Mouse (Mus musculus) MEL (cell line): Measurements from ENCODE around the gene Csde1. TPM values are rescaled to one million over a fixed set of nuclear protein-coding genes. Genes with fewer than 3 reads are reported as not detected.

Experiments
- DNase-seq: peaks from one replicate; pipeline ENCODE4 v3.0.0; 2011; ENCODE audit warnings: low read depth, low spot score
- H3K27ac ChIP-seq: 2 replicates; pipeline ENCODE4 v1.5.1; 2012; ENCODE audit warnings: low read depth, mild to moderate bottlenecking, control low read depth, low read length, moderate library complexity; ENCODE audit not compliant: control insufficient read depth
- H3K27me3 ChIP-seq, 2 experiments: fragments of 150-350 bp in 1 of 2; sonication (generic) in 1 of 2; 2 replicates each; pipeline ENCODE4 v1.6.1; 2012; ENCODE audit warnings: low read length in 2 of 2, mild to moderate bottlenecking in 2 of 2, improper control_type of control experiment in 1 of 2, moderate library complexity in 1 of 2; ENCODE audit not compliant: insufficient read depth in 2 of 2, control insufficient read depth in 1 of 2
- H3K36me3 ChIP-seq, 2 experiments: 2 replicates each; pipeline ENCODE4 v1.6.1; 2012 to 2014; ENCODE audit warnings: low read length in 2 of 2, improper control_type of control experiment in 1 of 2, inconsistent platforms in 1 of 2, mild to moderate bottlenecking in 1 of 2; ENCODE audit not compliant: insufficient read depth in 2 of 2, control insufficient read depth in 1 of 2
- H3K4me1 ChIP-seq, 2 experiments: fragments of 150-350 bp in 1 of 2; sonication (generic) in 1 of 2; 2 replicates each; pipeline ENCODE4 v1.6.1; 2012; ENCODE audit warnings: low read length in 2 of 2, improper control_type of control experiment in 1 of 2, mild to moderate bottlenecking in 1 of 2; ENCODE audit not compliant: insufficient read depth in 2 of 2, control insufficient read depth in 1 of 2
- H3K4me3 ChIP-seq, 2 experiments: fragments of 150-350 bp in 1 of 2; sonication (generic) in 1 of 2; 2 replicates each; pipeline ENCODE4 v1.5.1; 2012; ENCODE audit warnings: low read depth in 2 of 2, low read length in 2 of 2, mild to moderate bottlenecking in 2 of 2, moderate library complexity in 2 of 2, control low read depth in 1 of 2, improper control_type of control experiment in 1 of 2; ENCODE audit not compliant: control insufficient read depth in 1 of 2, insufficient read depth in 1 of 2
- H3K79me2 ChIP-seq: 2 replicates; pipeline ENCODE4 v1.6.1; 2012; ENCODE audit warnings: mild to moderate bottlenecking, low read length, moderate library complexity; ENCODE audit not compliant: control insufficient read depth, poor library complexity, insufficient read depth
- H3K9ac ChIP-seq: 2 replicates; pipeline ENCODE4 v1.6.1; 2012; ENCODE audit warnings: low read depth, mild to moderate bottlenecking, control low read depth, low read length, moderate library complexity; ENCODE audit not compliant: control insufficient read depth, poor library complexity, severe bottlenecking
- H3K9me3 ChIP-seq: fragments of 150-350 bp; sonication (generic); replicated peaks from 2 replicates; pipeline ENCODE4 v1.6.1; 2012; ENCODE audit warnings: mild to moderate bottlenecking, low read length, improper control_type of control experiment, moderate library complexity; ENCODE audit not compliant: insufficient read depth
- CTCF ChIP-seq, 3 experiments: IDR thresholded peaks in 2 of 3; conservative IDR thresholded peaks in 1 of 3; 2 replicates each; pipeline ENCODE4 v1.5.1; 2011 to 2012; ENCODE audit warnings: low read length in 3 of 3, low read depth in 2 of 3, mild to moderate bottlenecking in 2 of 3, improper control_type of control experiment in 1 of 3, inconsistent platforms in 1 of 3, mixed read lengths in 1 of 3, moderate library complexity in 1 of 3; ENCODE audit not compliant: control insufficient read depth in 1 of 3, insufficient read depth in 1 of 3, poor library complexity in 1 of 3, severe bottlenecking in 1 of 3
- ELF1 ChIP-seq: IDR thresholded peaks from 2 replicates; pipeline ENCODE4 v1.6.1; 2014; ENCODE audit warnings: low read depth, mild to moderate bottlenecking, inconsistent platforms, low read length, improper control_type of control experiment, moderate library complexity
- ETS1 ChIP-seq: IDR thresholded peaks from 2 replicates; pipeline ENCODE4 v1.6.1; 2012; ENCODE audit warnings: low read depth, mild to moderate bottlenecking, inconsistent platforms, low read length, improper control_type of control experiment, moderate library complexity
- HCFC1 ChIP-seq: IDR thresholded peaks from 2 replicates; pipeline ENCODE4 v1.6.1; 2012; ENCODE audit warnings: low read depth, mild to moderate bottlenecking, inconsistent platforms, low read length, improper control_type of control experiment, moderate library complexity
- KAT2A ChIP-seq: conservative IDR thresholded peaks from 2 replicates; pipeline ENCODE4 v1.6.1; 2012; ENCODE audit warnings: low read depth, low read length, improper control_type of control experiment, inconsistent platforms
- MAX ChIP-seq: IDR thresholded peaks from 2 replicates; pipeline ENCODE4 v1.6.1; 2011; ENCODE audit warnings: low read length, improper control_type of control experiment
- MYC ChIP-seq: IDR thresholded peaks from 2 replicates; pipeline ENCODE4 v1.6.1; 2011; ENCODE audit warnings: low read depth, mild to moderate bottlenecking, low read length, improper control_type of control experiment, moderate library complexity
- NELFE ChIP-seq: IDR thresholded peaks from 2 replicates; pipeline ENCODE4 v1.6.1; 2011; ENCODE audit warnings: low read depth, low read length, improper control_type of control experiment
- POLR2AphosphoS2 ChIP-seq: IDR thresholded peaks from 2 replicates; pipeline ENCODE4 v1.6.1; 2011; ENCODE audit warnings: low read length, improper control_type of control experiment
- RAD21 ChIP-seq: IDR thresholded peaks from 2 replicates; pipeline ENCODE4 v1.6.1; 2011; ENCODE audit warnings: mild to moderate bottlenecking, low read depth, low read length, improper control_type of control experiment
- RCOR1 ChIP-seq: IDR thresholded peaks from 2 replicates; pipeline ENCODE4 v1.6.1; 2012; ENCODE audit warnings: low read depth, mild to moderate bottlenecking, inconsistent platforms, low read length, improper control_type of control experiment
- SMC3 ChIP-seq: IDR thresholded peaks from 2 replicates; pipeline ENCODE4 v1.6.1; 2011; ENCODE audit warnings: low read depth, low read length, improper control_type of control experiment
- TAL1 ChIP-seq: IDR thresholded peaks from 2 replicates; pipeline ENCODE4 v1.6.1; 2012; ENCODE audit warnings: mild to moderate bottlenecking, inconsistent platforms, low read length, moderate library complexity, mixed read lengths
- TBP ChIP-seq: IDR thresholded peaks from 2 replicates; pipeline ENCODE4 v1.8.0; 2011; ENCODE audit warnings: low read depth, low read length, improper control_type of control experiment
- TCF12 ChIP-seq: IDR thresholded peaks from 2 replicates; pipeline ENCODE4 v1.6.1; 2014; ENCODE audit warnings: low read depth, mild to moderate bottlenecking, inconsistent platforms, low read length, improper control_type of control experiment, moderate library complexity
- USF1 ChIP-seq: IDR thresholded peaks from 2 replicates; pipeline ENCODE4 v1.6.1; 2014; ENCODE audit warnings: low read depth, mild to moderate bottlenecking, inconsistent platforms, low read length, improper control_type of control experiment, moderate library complexity
- USF2 ChIP-seq, 2 experiments: IDR thresholded peaks; 2 replicates each; pipeline ENCODE4 v1.6.1; 2011 to 2012; ENCODE audit warnings: improper control_type of control experiment in 2 of 2, low read length in 2 of 2, borderline replicate concordance in 1 of 2, inconsistent platforms in 1 of 2, low read depth in 1 of 2, mild to moderate bottlenecking in 1 of 2; ENCODE audit not compliant: insufficient read depth in 1 of 2
- ZC3H11A ChIP-seq: IDR thresholded peaks from 2 replicates; pipeline ENCODE4 v1.6.1; 2012; ENCODE audit warnings: low read depth, mild to moderate bottlenecking, inconsistent platforms, low read length, improper control_type of control experiment
- ZMIZ1 ChIP-seq: IDR thresholded peaks from 2 replicates; pipeline ENCODE4 v1.6.1; 2012; ENCODE audit warnings: low read depth, mild to moderate bottlenecking, inconsistent platforms, low read length, improper control_type of control experiment, moderate library complexity
- polyA plus RNA-seq, 2 experiments: library from polyadenylated mRNA; stranded (reverse) in 1 of 2; unstranded in 1 of 2; fragments of >175 nt in 1 of 2; fragments of >200 nt in 1 of 2; gene quantifications; 2 replicates each; pipeline versions ENCODE4 v1.2.1 to v1.2.4; 2012; ENCODE audit warnings: low replicate concordance in 2 of 2, low read depth in 1 of 2; ENCODE audit not compliant: insufficient read length in 2 of 2, insufficient read depth in 1 of 2, missing spikeins in 1 of 2
- total RNA-seq: library from RNA; depleted of rRNA; stranded (reverse); fragments of 300-350 nt; gene quantifications from 2 replicates; pipeline ENCODE4 v1.2.3, GENCODE M21; 2012

Gene Csde1
- total and polyA plus RNA-seq, 3 experiments, result 142 to 202 (median 189) TPM

DNA sequence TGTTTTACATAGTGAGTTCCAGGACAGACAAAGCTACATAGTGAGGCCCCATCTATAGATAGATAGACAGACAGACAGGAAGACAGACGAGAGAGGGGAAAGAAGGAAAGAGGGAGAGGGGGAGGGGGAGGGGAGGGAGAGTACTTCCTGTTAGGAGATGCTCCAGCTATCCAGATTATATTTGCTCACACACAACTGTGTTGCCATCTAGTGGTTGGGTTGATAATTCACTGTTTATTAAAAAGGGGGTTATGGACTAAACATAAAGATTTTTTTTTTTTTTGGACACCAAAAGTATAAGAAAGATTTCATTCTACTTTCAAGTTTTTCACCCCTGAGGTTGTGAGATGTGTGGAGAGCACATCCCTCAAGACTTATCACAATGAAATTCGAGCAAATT, 80.5 kb downstream of the Csde1 start:
- peaks cover 0 to 9% of the 10 kb centered on the region in 2 experiments; a peak in 2 of 4 replicates for H3K36me3 ChIP-seq
- no peak for TF ChIP-seq KAT2A
- peak in 2 of 3 experiments; percentile 14 to 49; a peak in 3 of 6 replicates for TF ChIP-seq CTCF (IDR thresholded peaks at IDR 0.05 in 2 of 3, conservative IDR thresholded peaks at IDR 0.05 in 1 of 3; ENCODE audit: control insufficient read depth in 1 of 3, insufficient read depth in 1 of 3, low read depth in 2 of 3, low read length in 3 of 3, poor library complexity in 1 of 3, severe bottlenecking in 1 of 3)
- TF ChIP-seq ETS1, result no peak
- TF ChIP-seq TBP, result no peak
- no peak for TF ChIP-seq TAL1
- TF ChIP-seq USF2 (IDR thresholded peaks at IDR 0.05; ENCODE audit: borderline replicate concordance in 1 of 2, insufficient read depth in 1 of 2, low read depth in 1 of 2, low read length in 2 of 2), result no peak
- no peak for TF ChIP-seq POLR2AphosphoS2
- TF ChIP-seq MYC, result no peak
- no peak for TF ChIP-seq MAX
- no peak for TF ChIP-seq HCFC1
- peak; percentile 52 for TF ChIP-seq RAD21
- TF ChIP-seq RCOR1, result no peak
- no peak for TF ChIP-seq SMC3
- no peak for TF ChIP-seq NELFE
- TF ChIP-seq USF1, result no peak
- TF ChIP-seq, all 39 proteins: peak for 2
- H3K9ac ChIP-seq, result no peak overlapping the region

DNA sequence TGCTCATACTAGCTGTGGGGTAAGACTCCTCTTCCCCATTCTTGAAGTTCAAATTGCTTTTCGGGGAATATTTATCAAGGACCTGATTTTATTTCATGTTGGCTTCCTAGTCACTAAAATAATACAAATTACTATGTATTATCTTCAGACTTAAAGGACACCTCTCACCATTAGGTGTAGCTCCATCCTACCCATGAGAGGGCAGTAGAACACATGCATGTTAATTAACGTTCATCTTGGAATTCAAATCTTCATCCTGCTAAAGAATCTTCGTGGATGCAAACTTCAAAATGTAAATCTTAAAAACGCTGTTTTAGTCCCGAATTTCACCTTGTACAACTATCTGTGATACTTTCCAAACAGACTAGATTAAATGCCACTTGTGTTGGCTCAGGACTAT, 81.0 kb downstream of the Csde1 start:
- no peak overlapping the region for H3K27ac ChIP-seq
- no peaks in the 10 kb centered on the region for H3K9me3 ChIP-seq
- no peaks in the 10 kb centered on the region for H3K4me1 ChIP-seq

More for the DNA sequence above, 80.5 kb downstream of the Csde1 start:
- H3K27ac ChIP-seq, result no peak overlapping the region
- H3K4me1 ChIP-seq, result no peaks in the 10 kb centered on the region
- no peaks in the 10 kb centered on the region for H3K9me3 ChIP-seq
- no peak overlapping the region for H3K4me3 ChIP-seq
- no peaks in the 10 kb centered on the region; the same call in 1 of the 2 replicates for H3K79me2 ChIP-seq
- peak; percentile 61 for DNase-seq
- no peaks in the 10 kb centered on the region for H3K27me3 ChIP-seq

More for the DNA sequence above, 81.0 kb downstream of the Csde1 start:
- Histone ChIP-seq H3K36me3 (peaks cover 0 to 9% of the 10 kb centered on the region in 2 experiments; a peak in 2 of 4 replicates), H3K4me3 (no peak overlapping the region), H3K27me3 (no peaks in the 10 kb centered on the region), H3K9ac (no peak overlapping the region), H3K79me2 (no peaks in the 10 kb centered on the region; the same call in 1 of the 2 replicates)
- DNase-seq, result peak; percentile 38
- TF ChIP-seq RAD21 (peak; percentile 16), ELF1 (no peak), TCF12 (no peak), ZC3H11A (no peak), CTCF (IDR thresholded peaks at IDR 0.05 in 2 of 3, conservative IDR thresholded peaks at IDR 0.05 in 1 of 3; ENCODE audit: control insufficient read depth in 1 of 3, insufficient read depth in 1 of 3, low read depth in 2 of 3, low read length in 3 of 3, poor library complexity in 1 of 3, severe bottlenecking in 1 of 3) (peak in 2 of 3 experiments; percentile 2 to 30; a peak in 2 of 6 replicates), SMC3 (peak; percentile 25; the same call in 1 of the 2 replicates), ZMIZ1 (no peak)
